Mouse (Mus musculus): ENCODE results near the gene Mast3.

DNA sequence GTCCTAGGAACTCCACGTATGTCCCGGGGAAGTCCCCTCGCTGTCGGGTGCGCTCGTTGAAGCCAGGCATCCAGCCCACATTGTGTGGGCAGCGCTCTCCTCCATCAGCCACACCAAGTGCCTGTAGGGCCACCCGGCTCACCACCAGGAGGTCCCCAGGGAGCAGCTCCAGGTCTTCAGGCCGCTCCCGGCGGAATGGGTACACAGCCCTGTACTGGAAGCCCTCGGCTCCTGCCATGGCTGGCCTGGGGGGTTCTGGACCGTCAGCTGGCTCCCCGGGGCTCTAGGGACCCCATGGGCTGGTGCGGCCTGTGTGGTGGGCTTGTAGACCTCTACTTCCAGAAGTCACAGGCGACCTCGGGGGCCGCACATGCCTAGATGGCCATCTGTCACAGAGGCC lies 30.1 kb downstream of the Mast3 start:
- TF ChIP-seq CTCF (IDR thresholded peaks at IDR 0.05; ENCODE audit: low read depth) (no peak), EP300 (optimal IDR thresholded peaks at IDR 0.05) (no peak)
